Mouse (Mus musculus): ENCODE results near the gene AC140267.1.
A peak's percentile ranks its signal among the peaks of the same experiment; 100 is the strongest.

Gene AC140267.1

DNA sequence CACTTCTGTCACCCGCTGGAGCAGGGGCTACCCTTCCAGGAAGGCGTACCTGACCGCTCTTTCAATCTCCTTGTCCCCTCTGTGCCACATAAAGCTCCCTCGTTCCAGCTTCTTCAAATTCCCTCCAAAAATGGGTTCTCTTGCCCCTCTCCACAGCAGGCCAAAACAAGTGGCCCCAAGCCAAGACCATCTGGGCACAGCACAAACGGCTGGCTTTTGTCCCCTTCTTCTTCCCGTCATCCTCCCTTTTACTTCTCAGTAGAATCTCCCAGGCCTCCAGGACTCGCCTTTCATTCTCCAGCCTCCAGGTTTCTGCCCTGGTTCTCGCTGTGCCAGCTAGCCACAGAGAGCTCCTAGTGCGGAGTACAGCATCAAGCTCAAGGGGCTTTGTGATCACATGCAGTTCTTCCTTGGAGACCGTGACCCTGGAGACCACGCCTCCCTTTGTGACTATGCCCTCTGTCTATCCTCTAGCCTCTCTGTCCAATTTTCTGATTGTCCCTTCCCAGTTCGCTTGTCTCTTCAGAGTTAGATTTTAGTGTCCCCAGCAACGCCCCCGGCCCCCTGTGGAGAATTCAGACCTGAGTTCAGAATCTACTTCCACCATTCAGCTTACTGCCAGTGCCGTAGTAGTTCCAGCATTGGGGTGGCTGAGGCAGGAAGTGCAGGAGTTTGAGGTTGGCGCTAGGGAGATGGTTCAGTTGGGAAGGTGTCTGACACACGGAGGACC, 7.4 kb upstream of the AC140267.1 start:
- no peak for DNase-seq (ENCODE audit: low spot score in 2 of 2)

DNA sequence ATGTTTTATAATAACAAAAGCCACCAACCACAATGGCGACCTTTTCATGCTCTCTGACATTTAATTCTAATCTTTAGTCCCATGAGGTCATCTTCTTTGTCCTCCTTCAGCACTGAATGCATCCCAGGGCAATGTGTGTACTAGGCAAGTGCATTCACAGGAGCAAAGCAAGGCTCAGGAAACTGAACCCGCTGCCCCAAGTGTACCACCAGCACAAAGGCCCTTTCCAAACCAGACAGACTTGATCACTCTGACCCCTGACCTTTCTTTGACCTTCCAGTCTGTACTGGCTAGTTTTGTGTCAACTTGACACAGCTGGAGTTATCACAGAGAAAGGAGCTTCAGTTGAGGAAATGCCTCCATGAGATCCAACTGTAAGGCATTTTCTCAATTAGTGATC, 3.3 kb upstream of the AC140267.1 start:
- DNase-seq (ENCODE audit: low spot score in 2 of 2): no peak

DNA sequence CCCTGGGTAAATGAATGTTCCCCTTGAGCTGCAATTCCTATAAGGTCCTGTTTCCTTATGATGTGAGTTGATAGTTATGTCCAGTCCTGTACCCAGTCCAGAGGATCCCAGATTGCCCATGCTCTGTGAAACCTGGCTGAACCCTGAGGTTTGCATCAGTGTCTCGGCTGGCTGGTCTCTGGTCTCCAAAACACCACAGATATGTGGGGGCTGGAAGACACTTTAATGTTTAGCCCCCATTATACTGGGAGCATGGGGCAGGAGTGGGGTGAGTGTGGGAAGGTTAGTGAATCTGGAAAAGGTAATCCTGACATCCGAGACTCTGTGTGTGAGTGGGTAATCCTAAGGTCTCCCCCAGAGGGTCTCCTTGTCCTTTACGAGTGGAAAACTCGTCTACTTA, 2.6 kb upstream of the AC140267.1 start:
- no peak for DNase-seq (ENCODE audit: low spot score in 2 of 2)

DNA sequence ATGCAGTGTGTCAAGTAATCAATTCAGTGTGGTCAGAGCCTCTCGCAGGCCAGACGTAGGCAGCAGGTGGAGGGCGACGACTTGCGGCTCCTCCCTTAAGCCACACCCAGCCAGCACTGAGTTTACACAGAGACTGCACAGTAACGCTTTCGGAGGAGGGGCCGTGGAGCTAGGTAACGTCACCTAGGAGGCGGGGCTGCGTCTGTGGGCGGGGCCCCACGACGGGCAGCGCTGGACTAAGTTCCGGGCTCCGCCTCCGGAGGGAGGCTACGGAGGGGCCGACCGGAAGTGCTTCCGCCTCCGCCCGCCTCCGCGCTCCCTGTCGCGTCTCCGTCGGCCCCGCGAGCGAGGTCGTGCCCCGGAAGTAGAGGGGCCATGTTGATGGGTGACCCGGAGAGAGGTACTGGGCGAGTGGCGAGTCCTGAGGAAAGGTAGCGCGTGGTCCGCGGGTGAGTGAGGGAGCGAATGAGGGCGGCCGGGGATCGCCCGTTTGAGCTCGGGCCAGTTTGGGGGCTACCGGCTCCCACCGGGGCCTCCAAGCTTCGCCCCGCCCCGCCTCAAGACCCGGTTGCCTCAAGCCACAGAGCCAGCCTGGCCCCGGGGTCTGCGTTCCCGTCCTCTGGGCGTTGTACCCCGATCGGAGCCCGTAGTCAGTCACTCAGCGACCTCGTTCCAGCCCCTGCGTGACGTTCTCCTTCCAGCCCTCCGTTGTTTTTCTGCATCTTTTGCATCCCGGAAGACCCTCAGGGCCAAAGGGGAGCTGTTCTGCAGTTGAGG, 1.7 kb upstream of the AC140267.1 start, which contains the start of gene Mief1:
Mief1 (plus strand) TSS at position 286 of the 777 bp plus-strand sequence.
- peak; percentile 98 to 99 for DNase-seq (ENCODE audit: low spot score in 2 of 2)

DNA sequence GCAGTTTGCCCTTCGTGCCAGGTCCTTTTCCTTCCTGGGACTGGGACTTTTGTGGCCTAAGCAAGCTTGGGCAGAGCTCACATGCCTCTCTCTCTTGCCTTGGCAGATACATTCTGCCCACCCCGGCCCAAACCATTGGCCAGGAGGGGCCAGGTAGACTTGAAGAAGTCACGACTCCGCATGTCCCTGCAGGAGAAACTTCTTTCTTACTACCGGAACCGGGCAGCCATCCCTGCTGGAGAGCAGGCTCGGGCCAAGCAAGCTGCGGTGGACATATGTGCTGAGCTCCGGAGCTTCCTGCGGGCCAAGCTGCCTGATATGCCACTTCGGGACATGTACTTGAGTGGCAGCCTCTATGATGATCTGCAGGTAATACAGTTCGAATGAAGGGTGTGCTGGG, 12.5 kb downstream of the AC140267.1 start:
- DNase-seq (ENCODE audit: low spot score in 2 of 2): no peak

DNA sequence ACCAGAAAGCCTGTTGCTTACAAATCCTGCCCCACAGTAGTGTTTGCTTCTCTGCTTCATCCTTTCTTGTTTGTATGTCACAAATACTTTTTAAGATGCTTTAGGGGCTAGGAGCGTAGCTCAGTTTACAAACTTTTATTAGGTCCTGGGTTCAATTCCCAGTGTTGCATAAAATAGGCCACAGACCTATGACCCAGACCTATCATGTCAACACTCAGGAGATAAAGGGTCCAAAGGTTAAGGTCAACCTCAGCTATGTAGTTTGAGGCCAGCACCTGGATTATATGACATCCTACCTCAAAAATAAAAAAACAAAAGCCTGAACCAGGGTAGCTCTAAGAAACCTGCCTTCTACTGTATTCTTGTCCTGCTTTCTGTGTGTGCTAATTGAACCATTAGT, 13.0 kb downstream of the AC140267.1 start:
- DNase-seq (ENCODE audit: low spot score in 2 of 2): no peak

DNA sequence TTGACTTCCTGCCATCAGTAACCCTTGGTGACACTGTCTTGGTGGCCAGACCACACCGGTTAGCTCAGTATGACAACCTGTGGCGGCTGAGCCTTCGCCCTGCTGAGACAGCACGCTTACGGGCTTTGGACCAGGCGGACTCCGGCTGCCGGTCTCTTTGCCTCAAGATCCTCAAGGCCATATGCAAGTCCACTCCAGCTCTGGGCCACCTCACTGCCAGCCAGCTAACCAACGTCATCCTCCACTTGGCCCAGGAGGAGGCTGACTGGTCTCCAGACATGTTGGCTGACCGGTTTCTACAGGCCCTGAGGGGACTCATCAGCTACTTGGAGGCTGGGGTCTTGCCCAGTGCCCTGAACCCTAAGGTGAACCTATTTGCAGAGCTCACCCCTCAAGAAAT, 14.0 kb downstream of the AC140267.1 start:
- no peak for DNase-seq (ENCODE audit: low spot score in 2 of 2)

DNA sequence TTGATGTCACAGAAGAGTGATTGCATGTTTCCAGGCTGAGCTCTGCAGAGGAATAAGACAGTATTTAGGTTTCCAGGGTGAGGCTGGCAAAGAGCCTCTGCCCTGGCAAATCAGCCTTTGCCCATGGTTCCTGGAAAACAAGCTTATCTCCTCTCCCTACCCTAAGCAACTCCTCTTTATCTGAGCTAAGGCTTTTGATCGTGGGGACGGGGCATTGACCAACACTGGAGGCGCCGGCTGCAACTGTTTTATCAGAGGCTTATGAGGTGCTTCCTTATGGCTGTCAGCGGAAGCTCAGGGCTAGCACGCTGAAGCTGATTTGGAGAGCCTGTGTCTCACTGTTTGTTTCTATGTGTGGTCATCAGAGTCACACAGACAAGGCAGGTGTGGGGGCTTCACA, 15.0 kb downstream of the AC140267.1 start:
- no peak for DNase-seq (ENCODE audit: low spot score in 2 of 2)

DNA sequence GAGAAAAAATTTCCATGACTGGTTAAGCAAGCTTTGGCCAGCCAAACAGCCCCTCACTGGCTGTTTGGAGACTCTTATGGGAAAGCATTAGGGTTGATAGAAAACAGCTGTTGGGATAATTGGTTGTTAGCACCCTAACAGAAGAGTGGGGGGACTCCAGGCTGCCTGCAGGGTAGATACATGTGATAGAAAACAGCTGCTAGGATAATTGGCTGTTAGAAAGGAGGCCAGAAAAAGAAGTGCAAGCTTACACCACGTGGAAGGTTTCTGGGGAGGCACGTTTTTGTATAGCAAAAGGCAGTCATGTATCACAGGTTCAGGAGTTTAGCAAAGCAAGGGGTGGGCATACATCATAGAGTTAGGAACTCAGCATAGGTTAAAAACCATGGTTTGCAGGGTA, 17.9 kb downstream of the AC140267.1 start:
- no peak for DNase-seq (ENCODE audit: low spot score in 2 of 2)

DNA sequence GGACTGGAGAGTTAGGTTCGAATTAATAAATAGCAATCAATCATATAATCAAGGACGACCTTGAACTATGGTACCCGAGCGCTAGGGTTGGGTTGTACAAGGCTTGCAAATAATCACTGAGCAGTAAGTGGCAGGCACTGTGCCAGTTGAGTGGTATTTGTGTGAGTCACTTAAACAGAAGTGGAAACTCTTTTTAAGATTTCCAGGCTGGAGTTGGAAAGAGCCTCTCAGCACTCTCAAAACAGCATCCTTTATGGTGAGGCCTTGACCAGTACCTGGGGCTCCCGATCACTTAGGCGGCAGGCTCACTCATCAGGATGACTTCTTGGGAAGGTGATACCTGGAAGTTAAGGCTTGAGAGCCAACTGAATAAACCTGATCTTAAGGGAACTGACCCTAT, 18.6 kb downstream of the AC140267.1 start:
- DNase-seq (ENCODE audit: low spot score in 2 of 2): no peak

DNA sequence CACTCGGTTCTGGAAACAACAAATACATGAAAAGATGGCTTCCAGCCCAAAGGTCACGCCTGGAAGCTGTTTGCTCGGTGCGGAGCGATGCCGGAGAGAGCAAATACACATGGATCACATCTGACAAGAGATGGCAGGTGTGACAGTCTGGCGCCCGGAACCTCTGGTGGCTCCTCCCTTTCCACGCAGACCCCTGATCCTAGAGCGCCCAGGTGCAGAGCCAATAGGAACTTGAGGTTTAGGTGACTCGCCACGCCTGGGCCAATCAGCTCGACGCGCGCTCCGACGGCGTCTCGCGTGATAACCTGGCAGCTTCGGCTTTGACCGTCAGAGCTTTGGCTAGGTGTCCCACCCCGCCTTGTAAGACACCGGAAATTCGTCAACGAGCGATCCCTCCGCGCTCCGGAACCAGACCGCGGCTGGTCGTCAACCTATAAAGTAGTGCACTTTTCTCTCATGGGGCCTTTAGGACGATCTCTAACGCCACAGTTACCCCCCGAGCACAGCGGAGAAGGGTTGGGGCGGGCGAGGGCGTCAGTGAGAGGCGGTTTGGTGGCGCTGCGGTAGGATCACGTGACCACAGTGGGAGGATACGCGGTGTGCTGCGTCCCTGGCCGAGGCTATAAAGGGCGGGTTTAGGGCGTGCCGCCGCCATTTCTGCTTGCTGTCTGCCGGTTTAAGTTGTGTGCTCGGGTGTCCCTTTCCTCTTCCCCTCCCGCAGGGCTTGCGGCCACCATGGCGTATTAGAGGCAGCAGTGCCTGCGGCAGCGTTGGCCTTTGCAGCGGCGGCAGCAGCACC, 19.4 kb downstream of the AC140267.1 start, which contains the start of gene Atf4:
Atf4 (plus strand) TSS at position 338 of the 799 bp plus-strand sequence.
- peak; percentile 95 to 97 for DNase-seq (ENCODE audit: low spot score in 2 of 2)

DNA sequence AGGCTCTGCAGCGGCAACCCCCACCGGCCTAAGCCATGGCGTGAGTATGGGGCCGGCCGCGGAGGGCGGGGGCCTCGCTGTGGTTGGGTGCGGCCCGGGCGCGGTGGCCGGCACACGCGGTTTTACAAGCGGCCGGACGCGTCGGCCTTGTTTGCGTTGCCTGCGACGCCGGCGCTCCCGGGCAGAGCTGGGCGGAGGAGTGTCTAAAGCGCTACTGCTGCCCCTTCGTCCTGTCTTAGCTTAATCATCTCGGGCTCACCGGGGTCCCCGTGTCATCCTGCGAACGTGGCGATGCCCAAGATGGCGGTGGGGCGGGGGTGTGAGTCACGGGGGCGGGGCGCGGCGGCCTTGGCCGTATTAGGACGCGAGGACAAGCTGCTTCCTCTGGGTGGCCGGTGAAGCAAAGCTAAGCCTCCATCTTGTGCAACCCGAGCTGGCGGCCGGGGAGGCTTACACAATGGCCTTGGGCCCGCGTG, 20.0 kb downstream of the AC140267.1 start:
- DNase-seq (ENCODE audit: low spot score in 2 of 2): peak; percentile 40 to 44

DNA sequence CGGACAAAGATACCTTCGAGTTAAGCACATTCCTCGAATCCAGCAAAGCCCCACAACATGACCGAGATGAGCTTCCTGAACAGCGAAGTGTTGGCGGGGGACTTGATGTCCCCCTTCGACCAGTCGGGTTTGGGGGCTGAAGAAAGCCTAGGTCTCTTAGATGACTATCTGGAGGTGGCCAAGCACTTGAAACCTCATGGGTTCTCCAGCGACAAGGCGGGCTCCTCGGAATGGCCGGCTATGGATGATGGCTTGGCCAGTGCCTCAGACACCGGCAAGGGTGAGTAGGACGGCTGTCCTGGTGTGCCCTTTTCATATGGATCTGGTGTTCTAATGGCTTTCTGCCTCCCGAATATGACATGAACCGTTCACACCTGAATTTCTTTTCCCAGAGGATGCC, 20.6 kb downstream of the AC140267.1 start:
- no peak for DNase-seq (ENCODE audit: low spot score in 2 of 2)

DNA sequence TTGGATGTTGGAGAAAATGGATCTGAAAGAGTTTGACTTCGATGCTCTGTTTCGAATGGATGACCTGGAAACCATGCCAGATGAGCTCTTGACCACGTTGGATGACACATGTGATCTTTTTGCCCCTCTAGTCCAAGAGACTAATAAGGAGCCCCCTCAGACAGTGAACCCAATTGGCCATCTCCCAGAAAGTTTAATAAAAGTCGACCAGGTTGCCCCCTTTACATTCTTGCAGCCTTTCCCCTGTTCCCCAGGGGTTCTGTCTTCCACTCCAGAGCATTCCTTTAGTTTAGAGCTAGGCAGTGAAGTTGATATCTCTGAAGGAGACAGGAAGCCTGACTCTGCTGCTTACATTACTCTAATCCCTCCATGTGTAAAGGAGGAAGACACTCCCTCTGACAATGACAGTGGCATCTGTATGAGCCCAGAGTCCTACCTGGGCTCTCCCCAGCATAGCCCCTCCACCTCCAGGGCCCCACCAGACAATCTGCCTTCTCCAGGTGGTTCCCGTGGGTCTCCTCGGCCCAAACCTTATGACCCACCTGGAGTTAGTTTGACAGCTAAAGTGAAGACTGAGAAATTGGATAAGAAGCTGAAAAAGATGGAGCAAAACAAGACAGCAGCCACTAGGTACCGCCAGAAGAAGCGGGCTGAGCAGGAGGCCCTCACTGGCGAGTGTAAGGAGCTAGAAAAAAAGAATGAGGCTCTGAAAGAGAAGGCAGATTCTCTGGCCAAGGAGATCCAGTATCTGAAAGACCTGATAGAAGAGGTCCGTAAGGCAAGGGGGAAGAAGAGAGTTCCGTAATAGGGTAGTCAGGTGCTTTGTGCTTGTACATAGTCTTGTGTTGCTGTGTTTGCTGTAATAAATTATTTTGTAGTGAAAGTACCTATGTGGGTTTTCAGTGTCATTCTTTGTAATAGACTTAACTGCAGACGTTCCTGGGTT, 21.3 kb downstream of the AC140267.1 start:
- DNase-seq (ENCODE audit: low spot score in 2 of 2): no peak

DNA sequence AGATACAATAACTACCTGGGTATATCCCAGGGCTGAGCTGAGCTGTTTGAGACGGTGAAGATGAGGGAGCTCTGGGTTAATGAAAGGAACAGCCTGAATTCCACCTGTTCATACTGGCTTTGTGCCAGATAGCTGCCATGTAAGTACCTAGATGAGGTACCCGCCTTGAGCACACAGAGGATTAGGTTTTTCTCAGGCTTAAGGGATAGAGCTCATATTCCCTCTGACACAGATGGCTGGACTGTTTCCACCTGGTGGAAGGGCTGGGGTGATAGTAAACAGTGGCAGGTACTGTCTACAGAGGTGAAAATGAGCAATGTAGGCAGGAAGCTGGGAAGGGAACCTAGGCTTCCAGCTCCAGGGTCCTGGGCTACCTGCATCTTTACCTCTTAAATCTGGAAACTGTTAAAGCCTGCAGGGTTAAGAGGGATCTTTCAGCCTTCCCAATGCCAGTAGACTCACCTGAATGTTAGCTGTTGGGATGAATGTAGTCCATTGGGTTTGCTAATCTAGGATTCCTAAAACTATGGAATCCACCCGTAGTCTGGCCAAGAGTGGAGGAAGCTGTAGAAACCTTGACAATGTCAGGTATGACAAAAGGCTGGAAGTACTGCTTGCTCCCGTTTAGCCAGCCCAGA, 22.1 kb downstream of the AC140267.1 start:
- DNase-seq (ENCODE audit: low spot score in 2 of 2): no peak

DNA sequence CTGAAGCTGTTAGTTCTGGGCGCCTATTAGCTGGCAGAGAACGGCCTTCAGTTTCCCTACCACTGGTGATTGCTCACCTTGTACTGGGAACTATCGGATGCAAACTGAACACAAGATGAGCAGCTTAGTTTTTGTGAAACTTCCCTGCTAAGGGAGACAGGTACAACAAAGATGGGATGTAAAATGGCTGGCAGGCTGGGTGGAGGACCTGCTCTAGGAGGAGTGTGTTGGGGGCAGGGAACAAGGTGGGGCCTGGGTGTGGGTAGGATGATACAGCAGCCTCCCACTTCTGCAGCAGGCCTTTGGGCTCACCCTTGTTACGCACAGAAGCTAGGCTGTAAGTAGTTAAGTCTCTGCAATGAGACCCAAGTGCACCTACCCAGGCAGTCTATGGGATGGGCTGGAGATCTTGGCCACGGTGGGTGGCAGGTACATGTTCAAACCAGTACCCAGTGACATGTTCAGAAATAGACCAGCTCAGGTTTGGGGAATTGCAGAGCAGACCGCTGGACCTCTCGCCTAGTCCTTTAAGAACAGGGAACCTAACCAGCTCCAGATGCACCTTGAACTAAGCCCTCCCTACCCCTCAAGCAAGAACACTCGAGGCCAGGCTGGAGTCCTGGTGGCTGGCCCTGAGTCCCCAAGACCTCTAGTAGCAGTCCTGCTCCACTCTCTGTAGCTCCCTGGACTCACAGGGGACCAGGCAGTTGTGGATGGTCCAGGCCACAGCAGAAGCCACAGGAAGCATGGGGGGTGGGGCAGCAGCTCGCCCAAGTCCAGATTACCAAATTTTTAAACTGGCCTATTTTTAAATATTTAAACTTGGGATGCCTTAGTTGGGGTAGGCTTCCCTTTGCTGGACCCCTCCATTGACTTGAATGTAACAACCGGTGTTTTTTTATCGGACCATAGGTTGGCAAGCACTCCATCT, 22.9 kb downstream of the AC140267.1 start:
- DNase-seq (ENCODE audit: low spot score in 2 of 2): no peak

DNA sequence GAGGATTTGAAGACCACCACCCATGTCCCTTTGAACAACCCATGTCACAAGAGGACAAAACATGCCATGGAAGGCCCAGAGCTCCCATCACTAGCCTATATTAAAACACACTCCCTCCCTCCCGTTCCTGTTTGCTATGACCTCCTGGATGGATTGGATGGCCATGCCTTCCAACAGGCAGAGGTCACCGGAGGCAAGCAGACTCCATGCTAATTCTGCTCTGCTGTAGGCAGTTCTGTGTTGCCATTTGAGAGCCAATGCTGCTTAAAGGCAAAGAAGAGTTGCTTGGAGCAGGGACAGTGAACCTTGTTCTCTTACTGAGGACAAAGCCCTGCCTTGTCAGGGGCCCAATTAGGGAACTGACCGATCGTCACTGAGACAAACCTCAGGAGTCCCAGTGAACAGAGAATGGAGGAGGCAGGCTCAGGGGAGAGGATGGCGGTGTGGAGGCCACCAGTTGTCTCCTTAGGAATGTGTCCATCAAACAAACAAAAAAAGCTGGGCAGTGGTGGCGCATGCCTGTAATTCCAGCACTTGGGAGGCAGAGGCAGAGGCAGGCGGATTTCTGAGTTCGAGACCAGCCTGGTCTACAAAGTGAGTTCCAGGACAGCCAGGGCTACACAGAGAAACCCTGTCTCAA, 23.9 kb downstream of the AC140267.1 start:
- no peak for DNase-seq (ENCODE audit: low spot score in 2 of 2)

DNA sequence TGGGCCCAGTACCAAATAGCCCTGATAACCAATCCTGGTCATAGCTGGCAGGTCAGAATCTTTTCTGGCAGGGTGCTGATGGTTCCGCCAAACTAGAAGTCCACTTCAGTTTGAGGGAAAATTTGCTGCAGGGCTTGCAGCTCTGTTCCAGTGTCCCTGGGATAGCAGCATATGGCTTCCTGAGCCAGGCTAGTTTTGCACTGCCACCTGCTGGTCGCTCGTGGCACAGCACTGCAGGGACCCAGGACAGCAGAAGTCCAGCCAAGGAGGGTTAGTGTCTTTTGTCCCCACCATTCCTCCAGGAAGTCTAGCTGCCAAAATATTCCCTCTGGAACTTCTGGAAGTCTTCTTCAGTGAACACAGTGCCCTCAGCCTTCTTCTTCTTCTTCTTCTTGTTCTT, 25.0 kb downstream of the AC140267.1 start:
- peak; percentile 52 to 80 for DNase-seq (ENCODE audit: low spot score in 2 of 2)

DNA sequence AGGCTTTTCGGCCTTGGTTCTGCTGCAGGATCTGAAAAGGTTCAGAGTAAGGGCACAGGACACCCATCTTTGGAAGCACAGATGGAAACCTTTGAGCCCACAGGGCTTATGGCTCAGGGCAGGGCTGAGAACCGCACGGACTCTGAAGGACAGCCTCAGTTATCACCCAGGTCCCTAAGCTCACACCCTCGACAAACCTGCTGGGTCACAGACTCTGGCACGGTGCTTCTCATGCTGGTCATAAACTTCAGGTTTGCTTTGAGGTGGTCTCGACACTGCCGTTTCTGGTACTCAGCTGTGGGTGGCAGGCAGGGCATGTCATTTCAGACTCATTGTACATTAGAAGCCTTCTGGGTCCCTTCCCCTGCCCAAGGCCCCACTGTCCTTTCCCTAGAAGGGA, 25.5 kb downstream of the AC140267.1 start:
- no peak for DNase-seq (ENCODE audit: low spot score in 2 of 2)

Measured in thymus, postnatal 10 days (tissue).